Mouse (Mus musculus) cerebellum, adult 2 months (tissue): ENCODE measurements around the gene Lurap1l.

ENCODE experiments used
- CTCF ChIP-seq: fragments of 200-500 bp; IDR thresholded peaks from 2 replicates; pipeline ENCODE4 v1.5.1; 2011; ENCODE audit warnings: low read depth, mild to moderate bottlenecking, control low read depth, low read length, moderate library complexity, borderline replicate concordance; ENCODE audit not compliant: insufficient read depth
- POLR2A ChIP-seq: fragments of 200-500 bp; IDR thresholded peaks from 2 replicates; pipeline ENCODE4 v1.6.1; 2011; ENCODE audit warnings: low read length, control low read depth, borderline replicate concordance; ENCODE audit not compliant: insufficient read depth

- TF ChIP-seq POLR2A (no peak), CTCF (no peak)
These were observed 61.4 kb downstream of the Lurap1l start for GRCm38 (mm10) chr4:80971846-80972245.
